Mouse (Mus musculus): ENCODE results near the gene D930007J09Rik.
A peak's percentile ranks its signal among the peaks of the same experiment; 100 is the strongest.

GRCm38 (mm10) chr13:32799131-32799530, 3.5 kb downstream of the D930007J09Rik start:
- peak; percentile 33 for TF ChIP-seq CTCF (IDR thresholded peaks at IDR 0.05; ENCODE audit: low read depth, low read length)
- no peak for TF ChIP-seq POLR2A (IDR thresholded peaks at IDR 0.05; ENCODE audit: extremely low read depth, insufficient read depth, low read length)
